Mouse (Mus musculus) CD4-positive, CD25-positive, alpha-beta regulatory T cell, adult 9 weeks (primary cell): ENCODE measurements around the gene Cacng3. TPM values are rescaled to one million over a fixed set of nuclear protein-coding genes. Genes with fewer than 3 reads are reported as not detected.

Experiments
- polyA plus RNA-seq: library from polyadenylated mRNA; unstranded; fragments of 100-300 nt; shearing (Covaris generic); gene quantifications from one replicate; pipeline ENCODE4 v1.2.1, GENCODE M21; 2017

Cacng3 gene
- polyA plus RNA-seq: not detected

GRCm38 (mm10) chr7:122670442-122670872, at the start of gene Cacng3:
Cacng3 (plus strand) TSS chr7:122670492.

